Mouse (Mus musculus): ENCODE results near the gene Arfip1. TPM values are rescaled to one million over a fixed set of nuclear protein-coding genes. Genes with fewer than 3 reads are reported as not detected.
"Not testable (repeated sequence)": the region's sequence is repeated elsewhere in the genome, so short reads cannot be mapped to it uniquely, and the experiment has no call there.

Gene Arfip1
- polyA plus RNA-seq, 1 experiment = 5.6 TPM

GRCm38 (mm10) chr3:84581696-84582022, 766 bp downstream of the Arfip1 start:
- TF ChIP-seq CTCF (IDR thresholded peaks at IDR 0.05; ENCODE audit: extremely low read depth, insufficient read length, insufficient replicate concordance, low read depth, low read length) = no peak
- no peak for TF ChIP-seq POLR2A (IDR thresholded peaks at IDR 0.05; ENCODE audit: low read depth, low read length)

GRCm38 (mm10) chr3:84580716-84581115, 1.7 kb downstream of the Arfip1 start:
- TF ChIP-seq POLR2A (IDR thresholded peaks at IDR 0.05; ENCODE audit: low read depth, low read length) (no peak), CTCF (IDR thresholded peaks at IDR 0.05; ENCODE audit: extremely low read depth, insufficient read length, insufficient replicate concordance, low read depth, low read length) (no peak)
- Histone ChIP-seq H3K27me3 (ENCODE audit: control insufficient read depth, insufficient read depth, low read length) (no peaks in the 10 kb centered on the region), H3K4me1 (ENCODE audit: control insufficient read depth, insufficient read depth, insufficient read length, low read length) (peaks cover 7% of the 10 kb centered on the region), H3K36me3 (ENCODE audit: control insufficient read depth, insufficient read depth, low read length) (no peaks in the 10 kb centered on the region), H3K27ac (ENCODE audit: insufficient read depth, low read depth, low read length) (peak overlapping the region; percentile 21; the same call in 1 of the 2 replicates), H3K4me3 (ENCODE audit: low read depth, low read length) (no peak overlapping the region)
- 9% methylated on average over 4 of the region's 4 CpGs for WGBS

More at GRCm38 (mm10) chr3:84581696-84582022, 766 bp downstream of the Arfip1 start:
- WGBS = 0% methylated on average over 4 of the region's 4 CpGs
- H3K36me3 ChIP-seq (ENCODE audit: control insufficient read depth, insufficient read depth, low read length) = no peaks in the 10 kb centered on the region
- peak overlapping the region; percentile 87 for H3K4me3 ChIP-seq (ENCODE audit: low read depth, low read length)
- peak overlapping the region; percentile 66 for H3K27ac ChIP-seq (ENCODE audit: insufficient read depth, low read depth, low read length)
- H3K4me1 ChIP-seq (ENCODE audit: control insufficient read depth, insufficient read depth, insufficient read length, low read length) = peaks cover 13% of the 10 kb centered on the region
- H3K27me3 ChIP-seq (ENCODE audit: control insufficient read depth, insufficient read depth, low read length) = no peaks in the 10 kb centered on the region

GRCm38 (mm10) chr3:84570501-84570900, 11.9 kb downstream of the Arfip1 start:
- Histone ChIP-seq H3K4me3 (ENCODE audit: low read depth, low read length) (no peak overlapping the region), H3K4me1 (ENCODE audit: control insufficient read depth, insufficient read depth, insufficient read length, low read length) (peaks cover 5% of the 10 kb centered on the region; the same call in 1 of the 2 replicates), H3K27me3 (ENCODE audit: control insufficient read depth, insufficient read depth, low read length) (no peaks in the 10 kb centered on the region), H3K36me3 (ENCODE audit: control insufficient read depth, insufficient read depth, low read length) (no peaks in the 10 kb centered on the region), H3K27ac (ENCODE audit: insufficient read depth, low read depth, low read length) (no peak overlapping the region)
- WGBS = 46% methylated on average over 3 of the region's 3 CpGs
- TF ChIP-seq CTCF (IDR thresholded peaks at IDR 0.05; ENCODE audit: extremely low read depth, insufficient read length, insufficient replicate concordance, low read depth, low read length) = no peak
- no peak for TF ChIP-seq POLR2A (IDR thresholded peaks at IDR 0.05; ENCODE audit: low read depth, low read length)

GRCm38 (mm10) chr3:84569587-84569986, 12.8 kb downstream of the Arfip1 start:
- TF ChIP-seq CTCF (IDR thresholded peaks at IDR 0.05; ENCODE audit: extremely low read depth, insufficient read length, insufficient replicate concordance, low read depth, low read length) (no peak), POLR2A (IDR thresholded peaks at IDR 0.05; ENCODE audit: low read depth, low read length) (no peak)
- 85% methylated on average over 6 of the region's 6 CpGs for WGBS
- Histone ChIP-seq H3K27ac (ENCODE audit: insufficient read depth, low read depth, low read length) (no peak overlapping the region), H3K36me3 (ENCODE audit: control insufficient read depth, insufficient read depth, low read length) (no peaks in the 10 kb centered on the region), H3K27me3 (ENCODE audit: control insufficient read depth, insufficient read depth, low read length) (no peaks in the 10 kb centered on the region), H3K4me1 (ENCODE audit: control insufficient read depth, insufficient read depth, insufficient read length, low read length) (peaks cover 5% of the 10 kb centered on the region; the same call in 1 of the 2 replicates), H3K4me3 (ENCODE audit: low read depth, low read length) (no peak overlapping the region)

- no peaks in the 10 kb centered on the region for H3K27me3 ChIP-seq (ENCODE audit: control insufficient read depth, insufficient read depth, low read length)
- no peak overlapping the region for H3K4me3 ChIP-seq (ENCODE audit: low read depth, low read length)
- H3K4me1 ChIP-seq (ENCODE audit: control insufficient read depth, insufficient read depth, insufficient read length, low read length) = peaks cover 5% of the 10 kb centered on the region; the same call in 1 of the 2 replicates
- no peaks in the 10 kb centered on the region for H3K36me3 ChIP-seq (ENCODE audit: control insufficient read depth, insufficient read depth, low read length)
- H3K27ac ChIP-seq (ENCODE audit: insufficient read depth, low read depth, low read length) = no peak overlapping the region
- WGBS = 90% methylated on average over 6 of the region's 6 CpGs
- TF ChIP-seq CTCF (IDR thresholded peaks at IDR 0.05; ENCODE audit: extremely low read depth, insufficient read length, insufficient replicate concordance, low read depth, low read length) (no peak), POLR2A (IDR thresholded peaks at IDR 0.05; ENCODE audit: low read depth, low read length) (no peak)
Measured at GRCm38 (mm10) chr3:84568540-84568939, 13.9 kb downstream of the Arfip1 start.

GRCm38 (mm10) chr3:84563415-84563814, 19.0 kb downstream of the Arfip1 start:
- no peaks in the 10 kb centered on the region for H3K36me3 ChIP-seq (ENCODE audit: control insufficient read depth, insufficient read depth, low read length)
- no peaks in the 10 kb centered on the region for H3K4me1 ChIP-seq (ENCODE audit: control insufficient read depth, insufficient read depth, insufficient read length, low read length)
- no peak overlapping the region for H3K4me3 ChIP-seq (ENCODE audit: low read depth, low read length)
- H3K27ac ChIP-seq (ENCODE audit: insufficient read depth, low read depth, low read length) = no peak overlapping the region
- no peaks in the 10 kb centered on the region for H3K27me3 ChIP-seq (ENCODE audit: control insufficient read depth, insufficient read depth, low read length)
- TF ChIP-seq CTCF (IDR thresholded peaks at IDR 0.05; ENCODE audit: extremely low read depth, insufficient read length, insufficient replicate concordance, low read depth, low read length) = no peak
- no peak for TF ChIP-seq POLR2A (IDR thresholded peaks at IDR 0.05; ENCODE audit: low read depth, low read length)
- 91% methylated on average over 4 of the region's 4 CpGs for WGBS

- H3K4me3 ChIP-seq (ENCODE audit: low read depth, low read length); H3K27ac ChIP-seq (ENCODE audit: insufficient read depth, low read depth, low read length); H3K27me3 ChIP-seq (ENCODE audit: control insufficient read depth, insufficient read depth, low read length); H3K4me1 ChIP-seq (ENCODE audit: control insufficient read depth, insufficient read depth, insufficient read length, low read length); H3K36me3 ChIP-seq (ENCODE audit: control insufficient read depth, insufficient read depth, low read length): not testable (repeated sequence)
- WGBS = 96% methylated on average over 2 of the region's 2 CpGs
Measured at GRCm38 (mm10) chr3:84562911-84563310, 19.5 kb downstream of the Arfip1 start.

- 91% methylated on average over 3 of the region's 3 CpGs for WGBS
- Histone ChIP-seq H3K4me1 (ENCODE audit: control insufficient read depth, insufficient read depth, insufficient read length, low read length) (peaks cover 2% of the 10 kb centered on the region; the same call in 1 of the 2 replicates), H3K36me3 (ENCODE audit: control insufficient read depth, insufficient read depth, low read length) (no peaks in the 10 kb centered on the region), H3K4me3 (ENCODE audit: low read depth, low read length) (no peak overlapping the region), H3K27me3 (ENCODE audit: control insufficient read depth, insufficient read depth, low read length) (no peaks in the 10 kb centered on the region), H3K27ac (ENCODE audit: insufficient read depth, low read depth, low read length) (no peak overlapping the region)
- no peak for TF ChIP-seq POLR2A (IDR thresholded peaks at IDR 0.05; ENCODE audit: low read depth, low read length)
- TF ChIP-seq CTCF (IDR thresholded peaks at IDR 0.05; ENCODE audit: extremely low read depth, insufficient read length, insufficient replicate concordance, low read depth, low read length) = no peak
Measured at GRCm38 (mm10) chr3:84558301-84558700, 24.1 kb downstream of the Arfip1 start.
